Mouse (Mus musculus) heart, postnatal 0 days (tissue): ENCODE data around the gene Cc2d1a.

Experiments used
- CTCF ChIP-seq: IDR thresholded peaks from 2 replicates; pipeline ENCODE4 v1.5.1; 2016; ENCODE audit warnings: antibody characterized with exemption, control low read depth, low read depth
- EP300 ChIP-seq: IDR thresholded peaks from 2 replicates; pipeline ENCODE4 v1.6.1; 2016; ENCODE audit warnings: antibody characterized with exemption, low read depth

DNA sequence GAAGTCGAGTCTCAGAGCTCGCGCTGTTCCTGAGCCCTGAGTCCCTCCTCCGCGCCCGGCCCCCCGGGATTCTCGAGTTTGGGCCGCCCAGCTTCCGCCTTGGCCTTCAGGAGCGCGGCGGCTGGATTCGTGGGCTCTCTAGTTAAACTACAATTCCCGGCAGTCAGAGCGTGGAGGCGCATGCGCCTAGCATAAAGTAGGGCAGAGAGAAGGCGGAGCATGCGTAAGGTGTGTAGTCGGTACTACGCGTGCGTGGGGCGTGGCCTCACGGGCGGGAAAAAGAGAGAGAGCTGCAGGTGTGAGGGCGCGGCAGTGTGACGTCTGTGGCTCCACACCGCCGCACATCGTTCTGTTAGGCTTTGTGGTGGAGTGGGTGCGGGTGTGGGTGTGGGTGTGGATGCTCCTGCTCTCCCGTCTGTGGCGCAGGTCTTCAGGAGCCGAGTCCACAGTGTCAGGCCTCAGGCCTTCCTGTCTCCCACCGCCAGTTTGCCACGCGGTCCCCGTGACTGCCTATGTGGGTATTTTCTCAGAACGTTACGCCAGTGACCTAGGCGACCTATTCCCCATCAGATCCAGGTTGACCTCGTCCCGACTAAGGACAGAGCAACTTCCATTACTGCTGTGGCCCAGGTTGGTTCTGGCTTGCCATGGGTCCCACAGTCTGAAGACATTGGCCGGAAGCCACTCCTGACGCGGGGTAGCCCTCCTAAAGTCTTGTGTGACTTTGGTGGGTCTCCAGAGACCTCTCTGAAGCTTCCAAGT, at the start of gene Cc2d1a, which contains the start of gene 4930432K21Rik:
- TF ChIP-seq CTCF = no peak
- TF ChIP-seq EP300 = no peak
